Comparison of ENCODE assay signal across 8 mouse cellular contexts in genomic region chr16:4558384-4558979, GRCm38 (mm10). TPM values are rescaled to one million over a fixed set of nuclear protein-coding genes. Genes with fewer than 3 reads are reported as not detected.
DNase-seq lines count a peak whose midpoint lies in the region; ATAC-seq lines count a peak whose summit lies in the region.

No protein-coding gene starts in this region.

- under 1% methylated on average over 38 of the region's 38 CpGs for WGBS in intestine, embryonic 15.5 days

- H3K9me3 ChIP-seq in intestine, embryonic 15.5 days, result no peaks in the 10 kb centered on the region

- H3K4me2 ChIP-seq in intestine, embryonic 15.5 days (replicated peaks), result peak overlapping the region; percentile 93

- peak; percentile 94 for DNase-seq in adrenal gland, adult 2 months
- DNase-seq in embryo, embryonic 11 days, result peak; percentile 96
- DNase-seq in gastrocnemius, postnatal 25 days, result peak; percentile 90
- DNase-seq in left cerebral cortex, postnatal 14 days (ENCODE audit: low spot score in 2 of 2), result peak; percentile 91 to 93
- DNase-seq in right cerebral cortex, postnatal 14 days, result peak; percentile 89
- peak; percentile 77 for DNase-seq in urinary bladder, postnatal 25 days (ENCODE audit: low spot score)

- peaks cover 32% of the 10 kb centered on the region for H3K4me1 ChIP-seq in intestine, embryonic 15.5 days (replicated peaks)

- intact Hi-C loops in left cerebral cortex, postnatal 14 days (cut with DNase I), result loop anchor here (5.0 kb wide), 1 partner anchor 34 kb away; the partner anchor contains the start of gene Glis2

- H3K4me3 ChIP-seq in intestine, embryonic 15.5 days (replicated peaks), result peak overlapping the region; percentile 84

- H3K9ac ChIP-seq in intestine, embryonic 15.5 days, result peak overlapping the region; percentile 72

- peak; percentile 88 for ATAC-seq in intestine, embryonic 15.5 days
- ATAC-seq in megakaryocyte-erythroid progenitor cell, adult 5-6 weeks (replicated peaks; ENCODE audit: low FRiP score, low TSS enrichment, poor library complexity, severe bottlenecking), result peak; percentile 76

- H3K27ac ChIP-seq in intestine, embryonic 15.5 days, result peak overlapping the region; percentile 97

- 0 out of 2 replicates have a peak, but pooled peaks cover 3% of the 10 kb centered on the region for H3K36me3 ChIP-seq in intestine, embryonic 15.5 days

- no peaks in the 10 kb centered on the region for H3K27me3 ChIP-seq in intestine, embryonic 15.5 days (replicated peaks)

RNA-seq across cellular contexts. Expression of gene Tfap4, which starts 1.2 kb away (rescaled TPM):
- 1 to 10 TPM; 3.8 to 6.7 TPM for total RNA-seq in adrenal gland, adult 2 months (2021)
- 3.6 and 4.0 TPM in 2 replicates for polyA plus RNA-seq in adrenal gland, adult 2 months (2012; rRNA removed)
- 1 to 10 TPM; 2.3 to 3.2 TPM for total RNA-seq in gastrocnemius, postnatal 25 days (2021)
- polyA plus RNA-seq in intestine, embryonic 15.5 days (2015; fragmentation: Nextera tagmentation; extraction: Ambion mirVana), result 27.9 and 28.8 TPM in 2 replicates
- 1 to 10 TPM; 2.8 to 3.1 TPM for total RNA-seq in left cerebral cortex, postnatal 14 days (2021)
- total RNA-seq in megakaryocyte-erythroid progenitor cell, adult 5-6 weeks (2014; fragmentation: Nextera tagmentation), result 31.4 and 38.4 TPM in 2 replicates
- 47.3 and 69.9 TPM in 2 replicates for total RNA-seq in megakaryocyte-erythroid progenitor cell, adult 5-6 weeks (2017)

RNA-seq across cellular contexts. Expression of gene Srl, which starts 16.9 kb away (rescaled TPM):
- total RNA-seq in adrenal gland, adult 2 months (2021), result 10 to 100 TPM in 1 of 2 experiments, 1 to 10 TPM in 1; 6.8 to 13.2 TPM
- polyA plus RNA-seq in adrenal gland, adult 2 months (2012; rRNA removed), result 0.35 and 0.57 TPM in 2 replicates
- 1,000 to 10,000 TPM; 1,248 to 1,686 TPM for total RNA-seq in gastrocnemius, postnatal 25 days (2021)
- 7.7 and 11.5 TPM in 2 replicates for polyA plus RNA-seq in intestine, embryonic 15.5 days (2015; fragmentation: Nextera tagmentation; extraction: Ambion mirVana)
- 10 to 100 TPM; 14.2 to 18.8 TPM for total RNA-seq in left cerebral cortex, postnatal 14 days (2021)
- 2.3 and 9.7 TPM in 2 replicates for total RNA-seq in megakaryocyte-erythroid progenitor cell, adult 5-6 weeks (2014; fragmentation: Nextera tagmentation)
- 6.9 and 9.5 TPM in 2 replicates for total RNA-seq in megakaryocyte-erythroid progenitor cell, adult 5-6 weeks (2017)

RNA-seq across cellular contexts. Expression of gene Glis2, which starts 36.0 kb away (rescaled TPM):
- 10 to 100 TPM; 17.3 to 27.4 TPM for total RNA-seq in adrenal gland, adult 2 months (2021)
- polyA plus RNA-seq in adrenal gland, adult 2 months (2012; rRNA removed), result 28.9 and 29.3 TPM in 2 replicates
- total RNA-seq in gastrocnemius, postnatal 25 days (2021), result 1 to 10 TPM; 7.0 to 7.1 TPM
- polyA plus RNA-seq in intestine, embryonic 15.5 days (2015; fragmentation: Nextera tagmentation; extraction: Ambion mirVana), result 21.4 and 23.5 TPM in 2 replicates
- total RNA-seq in left cerebral cortex, postnatal 14 days (2021), result 10 to 100 TPM; 16.3 to 18.0 TPM
- total RNA-seq in megakaryocyte-erythroid progenitor cell, adult 5-6 weeks (2014; fragmentation: Nextera tagmentation), result 2.0 TPM in 1 of 2 replicates, not detected in the other
- 0.33 TPM in 1 of 2 replicates, not detected in the other for total RNA-seq in megakaryocyte-erythroid progenitor cell, adult 5-6 weeks (2017)

Comparison
In these comparisons a context has a peak if more than half of its experiments do, and no peak if none do; other contexts are left out.
1. Peak in every context shown above with its lines: DNase-seq, ATAC-seq, H3K4me3 ChIP-seq and H3K27ac ChIP-seq.
2. RNA of gene Tfap4, which starts 1.2 kb away (total RNA-seq): 31.4 to 69.9 TPM in megakaryocyte-erythroid progenitor cell, adult 5-6 weeks; 3.8 to 6.7 TPM in adrenal gland, adult 2 months, 2.3 to 3.2 TPM in gastrocnemius, postnatal 25 days and 2.8 to 3.1 TPM in left cerebral cortex, postnatal 14 days; every median in the first group is over 4 times any median in the second.
3. RNA of gene Srl, which starts 16.9 kb away (total RNA-seq): 1,248 to 1,686 TPM in gastrocnemius, postnatal 25 days; 14.2 to 18.8 TPM in left cerebral cortex, postnatal 14 days, 6.8 to 13.2 TPM in adrenal gland, adult 2 months and 2.3 to 9.7 TPM in megakaryocyte-erythroid progenitor cell, adult 5-6 weeks; every median in the first group is over 10 times any median in the second.